Mouse (Mus musculus): ENCODE data around the gene Glyctk. TPM values are rescaled to one million over a fixed set of nuclear protein-coding genes. Genes with fewer than 3 reads are reported as not detected.
A peak's percentile ranks its signal among the peaks of the same experiment; 100 is the strongest.
"Not testable (repeated sequence)": the region's sequence is repeated elsewhere in the genome, so short reads cannot be mapped to it uniquely, and the experiment has no call there.

The Glyctk gene
- polyA plus RNA-seq, 1 experiment from 2014 or later: 3.5 TPM

DNA sequence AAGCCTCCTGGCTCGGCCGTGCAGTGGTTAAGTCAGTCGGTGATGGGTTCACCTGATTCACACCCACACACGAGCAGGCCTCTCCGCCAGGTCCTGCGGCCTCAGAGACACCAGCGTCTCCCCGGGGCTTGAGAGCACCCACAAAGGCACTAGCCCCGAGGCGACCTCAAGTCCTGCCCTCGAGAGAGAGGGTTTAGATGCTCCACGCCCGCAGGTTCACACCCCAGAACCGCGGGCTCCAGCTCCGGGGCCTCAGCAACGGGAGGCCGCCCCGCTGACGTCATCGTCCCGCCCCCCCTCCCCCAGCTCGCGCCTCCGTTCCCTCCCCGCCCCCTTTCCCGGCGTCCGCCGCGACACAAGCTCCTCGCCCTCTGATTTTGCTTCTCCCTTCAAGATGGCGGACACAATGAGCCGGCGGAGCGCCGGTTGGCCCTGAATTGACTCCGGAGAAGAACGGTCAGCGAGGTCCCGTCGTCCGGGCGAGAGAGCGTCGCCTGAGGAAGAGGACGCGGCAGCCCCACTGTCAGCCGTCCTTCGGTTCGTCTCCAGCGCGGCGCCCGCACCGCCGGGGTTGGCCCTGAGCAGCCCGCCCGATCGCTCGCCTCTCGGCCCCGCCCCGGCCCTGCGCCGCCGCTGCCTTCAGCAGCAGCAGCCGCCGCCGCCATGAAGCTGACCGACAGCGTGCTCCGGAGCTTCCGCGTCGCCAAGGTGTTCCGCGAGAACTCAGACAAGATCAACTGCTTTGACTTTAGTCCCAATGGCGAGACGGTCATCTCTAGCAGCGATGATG lies 12.8 kb upstream of the Glyctk start, which contains the start of gene Wdr82:
Wdr82 (plus strand) TSS at position 373 of the 790 bp plus-strand sequence.
- Histone ChIP-seq H3K4me2 (ENCODE audit: low read depth, low read length) (peak within 1 kb of the TSS; percentile 72), H3K27ac (ENCODE audit: low read length) (peak within 1 kb of the TSS; percentile 98), H3K4me3 (replicated peaks; ENCODE audit: low read length) (peak within 1 kb of the TSS; percentile 99), H3K36me3 (ENCODE audit: control insufficient read depth, insufficient read depth, low read length) (no peaks in the 10 kb centered on the region), H3K27me3 (ENCODE audit: control insufficient read depth, insufficient read depth, low read length) (no peaks in the 10 kb centered on the region), H3K4me1 (ENCODE audit: control insufficient read depth, insufficient read depth, low read length) (peaks cover 26% of the 10 kb centered on the region), H3K9ac (ENCODE audit: low read length) (peak within 1 kb of the TSS; percentile 96), H3K9me3 (replicated peaks; ENCODE audit: control insufficient read depth, low read length) (no peaks in the 10 kb centered on the region)
- WGBS: under 1% methylated on average over 79 of the region's 81 CpGs
- ATAC-seq (ENCODE audit: insufficient read depth, low FRiP score): peak; percentile 95

GRCm38 (mm10) chr9:106169917-106170316 lies 12.0 kb upstream of the Glyctk start:
- Histone ChIP-seq H3K27ac (ENCODE audit: low read length) (peak overlapping the region; percentile 74; the same call in 1 of the 2 replicates), H3K9me3 (replicated peaks; ENCODE audit: control insufficient read depth, low read length) (no peaks in the 10 kb centered on the region), H3K4me3 (replicated peaks; ENCODE audit: low read length) (peak overlapping the region; percentile 99), H3K36me3 (ENCODE audit: control insufficient read depth, insufficient read depth, low read length) (no peaks in the 10 kb centered on the region), H3K4me1 (ENCODE audit: control insufficient read depth, insufficient read depth, low read length) (peaks cover 22% of the 10 kb centered on the region), H3K9ac (ENCODE audit: low read length) (peak overlapping the region; percentile 96; the same call in 1 of the 2 replicates), H3K4me2 (ENCODE audit: low read depth, low read length) (peak overlapping the region; percentile 72), H3K27me3 (ENCODE audit: control insufficient read depth, insufficient read depth, low read length) (no peaks in the 10 kb centered on the region)
- 24% methylated on average over 6 of the region's 6 CpGs for WGBS
- ATAC-seq (ENCODE audit: insufficient read depth, low FRiP score): no peak

DNA sequence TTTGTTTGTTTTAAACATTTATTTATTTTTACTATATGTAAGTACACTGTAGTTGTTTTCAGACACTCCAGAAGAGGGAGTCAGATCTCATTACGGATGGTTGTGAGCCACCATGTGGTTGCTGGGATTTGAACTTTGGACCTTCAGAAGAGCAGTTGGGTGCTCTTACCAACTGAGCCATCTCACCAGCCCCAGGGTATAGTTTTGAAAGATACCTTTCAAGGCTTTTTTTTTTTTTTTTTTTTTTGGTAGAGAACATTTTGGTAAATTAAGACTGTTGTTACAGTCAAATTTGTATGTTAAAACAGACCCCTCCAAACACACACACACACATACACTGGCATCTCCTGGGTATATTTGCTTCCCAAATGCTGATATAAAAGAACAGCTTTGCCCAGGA lies 11.1 kb upstream of the Glyctk start:
- H3K4me2 ChIP-seq (ENCODE audit: low read depth, low read length); H3K9ac ChIP-seq (ENCODE audit: low read length); ATAC-seq (ENCODE audit: insufficient read depth, low FRiP score); H3K4me3 ChIP-seq (replicated peaks; ENCODE audit: low read length); H3K27ac ChIP-seq (ENCODE audit: low read length); H3K9me3 ChIP-seq (replicated peaks; ENCODE audit: control insufficient read depth, low read length); H3K36me3 ChIP-seq (ENCODE audit: control insufficient read depth, insufficient read depth, low read length); H3K27me3 ChIP-seq (ENCODE audit: control insufficient read depth, insufficient read depth, low read length): not testable (repeated sequence)
- peaks cover 18% of the 10 kb centered on the region for H3K4me1 ChIP-seq (ENCODE audit: control insufficient read depth, insufficient read depth, low read length)
- WGBS: 53% methylated on average over 1 of the region's 1 CpGs

- Histone ChIP-seq H3K4me2 (ENCODE audit: low read depth, low read length) (no peak overlapping the region), H3K4me3 (replicated peaks; ENCODE audit: low read length) (no peak overlapping the region), H3K9ac (ENCODE audit: low read length) (no peak overlapping the region), H3K27ac (ENCODE audit: low read length) (no peak overlapping the region), H3K9me3 (replicated peaks; ENCODE audit: control insufficient read depth, low read length) (no peaks in the 10 kb centered on the region), H3K4me1 (ENCODE audit: control insufficient read depth, insufficient read depth, low read length) (peaks cover 8% of the 10 kb centered on the region; the same call in 1 of the 2 replicates), H3K36me3 (ENCODE audit: control insufficient read depth, insufficient read depth, low read length) (no peaks in the 10 kb centered on the region), H3K27me3 (ENCODE audit: control insufficient read depth, insufficient read depth, low read length) (no peaks in the 10 kb centered on the region)
- 46% methylated on average over 1 of the region's 1 CpGs for WGBS
- ATAC-seq (ENCODE audit: insufficient read depth, low FRiP score): no peak
Observed at GRCm38 (mm10) chr9:106167703-106168102, 9.8 kb upstream of the Glyctk start.

GRCm38 (mm10) chr9:106167241-106167640 lies 9.3 kb upstream of the Glyctk start:
- Histone ChIP-seq H3K36me3 (ENCODE audit: control insufficient read depth, insufficient read depth, low read length) (no peaks in the 10 kb centered on the region), H3K4me3 (replicated peaks; ENCODE audit: low read length) (no peak overlapping the region), H3K27ac (ENCODE audit: low read length) (no peak overlapping the region), H3K4me2 (ENCODE audit: low read depth, low read length) (no peak overlapping the region), H3K27me3 (ENCODE audit: control insufficient read depth, insufficient read depth, low read length) (no peaks in the 10 kb centered on the region), H3K9ac (ENCODE audit: low read length) (no peak overlapping the region), H3K9me3 (replicated peaks; ENCODE audit: control insufficient read depth, low read length) (no peaks in the 10 kb centered on the region), H3K4me1 (ENCODE audit: control insufficient read depth, insufficient read depth, low read length) (peaks cover 8% of the 10 kb centered on the region; the same call in 1 of the 2 replicates)
- WGBS: 65% methylated on average over 3 of the region's 3 CpGs
- ATAC-seq (ENCODE audit: insufficient read depth, low FRiP score): no peak

GRCm38 (mm10) chr9:106166709-106167108 lies 8.8 kb upstream of the Glyctk start:
- no peak for ATAC-seq (ENCODE audit: insufficient read depth, low FRiP score)
- 49% methylated on average over 2 of the region's 2 CpGs for WGBS

GRCm38 (mm10) chr9:106160426-106160825 lies 2.5 kb upstream of the Glyctk start:
- H3K9ac ChIP-seq (ENCODE audit: low read length): peak overlapping the region; percentile 75
- no peak for ATAC-seq (ENCODE audit: insufficient read depth, low FRiP score)
- H3K27me3 ChIP-seq (ENCODE audit: control insufficient read depth, insufficient read depth, low read length): peaks cover 3% of the 10 kb centered on the region; the same call in 1 of the 2 replicates
- peak overlapping the region; percentile 64 for H3K4me3 ChIP-seq (replicated peaks; ENCODE audit: low read length)
- H3K36me3 ChIP-seq (ENCODE audit: control insufficient read depth, insufficient read depth, low read length): no peaks in the 10 kb centered on the region
- peak overlapping the region; percentile 65 for H3K4me2 ChIP-seq (ENCODE audit: low read depth, low read length)
- H3K27ac ChIP-seq (ENCODE audit: low read length): peak overlapping the region; percentile 94
- H3K4me1 ChIP-seq (ENCODE audit: control insufficient read depth, insufficient read depth, low read length): no peaks in the 10 kb centered on the region; the same call in 1 of the 2 replicates
- no peaks in the 10 kb centered on the region for H3K9me3 ChIP-seq (replicated peaks; ENCODE audit: control insufficient read depth, low read length)
- 46% methylated on average over 5 of the region's 5 CpGs for WGBS

More at GRCm38 (mm10) chr9:106166709-106167108, 8.8 kb upstream of the Glyctk start:
- no peak overlapping the region for H3K4me3 ChIP-seq (replicated peaks; ENCODE audit: low read length)
- no peak overlapping the region for H3K9ac ChIP-seq (ENCODE audit: low read length)
- no peaks in the 10 kb centered on the region for H3K36me3 ChIP-seq (ENCODE audit: control insufficient read depth, insufficient read depth, low read length)
- no peaks in the 10 kb centered on the region for H3K9me3 ChIP-seq (replicated peaks; ENCODE audit: control insufficient read depth, low read length)
- no peak overlapping the region for H3K4me2 ChIP-seq (ENCODE audit: low read depth, low read length)
- H3K27ac ChIP-seq (ENCODE audit: low read length): no peak overlapping the region
- peaks cover 8% of the 10 kb centered on the region; the same call in 1 of the 2 replicates for H3K4me1 ChIP-seq (ENCODE audit: control insufficient read depth, insufficient read depth, low read length)
- H3K27me3 ChIP-seq (ENCODE audit: control insufficient read depth, insufficient read depth, low read length): peaks cover 3% of the 10 kb centered on the region; the same call in 1 of the 2 replicates

GRCm38 (mm10) chr9:106159784-106160301 lies 1.9 kb upstream of the Glyctk start:
- WGBS: 1% methylated on average over 24 of the region's 24 CpGs
- Histone ChIP-seq H3K4me2 (ENCODE audit: low read depth, low read length) (peak overlapping the region; percentile 65), H3K27me3 (ENCODE audit: control insufficient read depth, insufficient read depth, low read length) (peaks cover 3% of the 10 kb centered on the region; the same call in 1 of the 2 replicates), H3K36me3 (ENCODE audit: control insufficient read depth, insufficient read depth, low read length) (no peaks in the 10 kb centered on the region), H3K9me3 (replicated peaks; ENCODE audit: control insufficient read depth, low read length) (no peaks in the 10 kb centered on the region), H3K4me3 (replicated peaks; ENCODE audit: low read length) (peak overlapping the region; percentile 64), H3K9ac (ENCODE audit: low read length) (peak overlapping the region; percentile 75), H3K4me1 (ENCODE audit: control insufficient read depth, insufficient read depth, low read length) (no peaks in the 10 kb centered on the region; the same call in 1 of the 2 replicates), H3K27ac (ENCODE audit: low read length) (peak overlapping the region; percentile 94)
- peak; percentile 89 for ATAC-seq (ENCODE audit: insufficient read depth, low FRiP score)

DNA sequence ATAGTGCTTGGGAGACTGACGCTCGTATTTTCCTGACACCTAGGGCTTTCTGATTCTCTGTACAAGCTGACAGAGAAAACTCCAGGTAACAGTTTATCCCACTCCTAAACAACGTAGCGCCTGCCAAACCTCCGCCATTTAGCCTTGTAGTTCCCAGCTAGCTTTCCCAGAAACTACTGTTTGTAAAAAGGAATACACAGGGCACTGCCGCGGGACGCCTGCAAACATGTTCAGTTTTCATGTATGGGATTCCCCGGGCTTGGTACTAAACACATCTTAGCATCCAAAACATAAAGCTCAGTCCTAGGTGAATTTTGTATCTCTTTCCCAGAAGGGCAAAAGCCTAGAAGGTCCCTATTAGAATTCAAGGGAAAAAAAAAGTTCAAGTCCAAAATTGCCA lies 1.3 kb upstream of the Glyctk start:
- Histone ChIP-seq H3K27ac (ENCODE audit: low read length) (no peak overlapping the region), H3K9ac (ENCODE audit: low read length) (no peak overlapping the region), H3K4me1 (ENCODE audit: control insufficient read depth, insufficient read depth, low read length) (no peaks in the 10 kb centered on the region; the same call in 1 of the 2 replicates), H3K9me3 (replicated peaks; ENCODE audit: control insufficient read depth, low read length) (no peaks in the 10 kb centered on the region), H3K36me3 (ENCODE audit: control insufficient read depth, insufficient read depth, low read length) (no peaks in the 10 kb centered on the region), H3K27me3 (ENCODE audit: control insufficient read depth, insufficient read depth, low read length) (peaks cover 3% of the 10 kb centered on the region; the same call in 1 of the 2 replicates), H3K4me3 (replicated peaks; ENCODE audit: low read length) (no peak overlapping the region), H3K4me2 (ENCODE audit: low read depth, low read length) (peak overlapping the region; percentile 65)
- 78% methylated on average over 9 of the region's 9 CpGs for WGBS
- no peak for ATAC-seq (ENCODE audit: insufficient read depth, low FRiP score)
